Mouse (Mus musculus): ENCODE measurements at regions not wholly inside any gene's neighbourhood (a gene's known extent, or its start where the extent isn't known, plus 50 kb on each side); places are given as distances from the start of the nearest gene placed in this dataset.

DNA sequence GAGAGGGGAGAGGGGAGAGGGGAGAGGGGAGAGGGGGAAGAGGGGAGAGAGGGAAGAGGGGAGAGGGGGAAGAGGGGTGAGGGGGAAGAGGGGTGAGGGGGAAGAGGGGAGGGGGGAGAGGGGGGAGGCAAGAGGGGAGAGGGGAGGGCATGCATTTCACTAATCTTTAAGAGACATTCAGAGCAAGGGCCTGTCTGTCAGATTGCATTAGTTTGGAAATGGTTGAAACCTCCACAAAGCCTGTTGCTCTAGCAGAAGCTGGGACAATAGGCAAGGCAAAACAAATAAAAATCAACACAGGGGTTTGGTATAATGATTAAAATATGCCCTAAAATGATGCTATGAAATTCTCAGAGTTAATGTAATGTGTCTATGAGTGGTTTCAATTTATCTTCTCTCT, 196.4 kb downstream of the Cetn3 start:
- TF ChIP-seq POLR2A (IDR thresholded peaks at IDR 0.05; ENCODE audit: low read depth, low read length) (no peak), CTCF (IDR thresholded peaks at IDR 0.05; ENCODE audit: borderline replicate concordance, insufficient read depth, low read length) (no peak)

All from embryonic fibroblast, embryonic 13.5 days (primary cell).